Mouse (Mus musculus) forebrain, embryonic 16.5 days (tissue): ENCODE data around the gene Cpt2. TPM values are rescaled to one million over a fixed set of nuclear protein-coding genes. Genes with fewer than 3 reads are reported as not detected.

ENCODE experiments used
- ATAC-seq: fragments of 200-750 bp; cut with Nextera tagmentation; 2 replicates; pipeline ENCODE4 v1.8.0; 2017; ENCODE audit warnings: mild to moderate bottlenecking, moderate library complexity
- H3K27ac ChIP-seq: fragments of 300-500 bp; sonication (generic); 2 replicates; pipeline ENCODE4 v1.5.1; 2014; ENCODE audit warnings: low read length, control low read depth
- H3K27me3 ChIP-seq: fragments of 300-500 bp; sonication (generic); replicated peaks from 2 replicates; pipeline ENCODE4 v1.6.1; 2014; ENCODE audit warnings: low read length; ENCODE audit not compliant: control insufficient read depth, insufficient read depth
- H3K36me3 ChIP-seq: fragments of 300-500 bp; sonication (generic); 2 replicates; pipeline ENCODE4 v1.6.1; 2014; ENCODE audit not compliant: control insufficient read depth, insufficient read depth
- H3K4me1 ChIP-seq: fragments of 300-500 bp; sonication (generic); replicated peaks from 2 replicates; pipeline ENCODE4 v1.6.1; 2014; ENCODE audit warnings: low read length; ENCODE audit not compliant: control insufficient read depth, insufficient read depth
- H3K4me2 ChIP-seq: fragments of 300-500 bp; sonication (generic); 2 replicates; pipeline ENCODE4 v1.6.1; 2014; ENCODE audit warnings: mild to moderate bottlenecking, low read length, control low read depth
- H3K4me3 ChIP-seq: fragments of 300-500 bp; sonication (generic); replicated peaks from 2 replicates; pipeline ENCODE4 v1.5.1; 2014; ENCODE audit warnings: mild to moderate bottlenecking, low read length, control low read depth
- H3K9ac ChIP-seq: fragments of 300-500 bp; sonication (generic); replicated peaks from 2 replicates; pipeline ENCODE4 v1.6.1; 2014; ENCODE audit warnings: low read depth, low read length, control low read depth
- H3K9me3 ChIP-seq: fragments of 300-500 bp; sonication (generic); 2 replicates; pipeline ENCODE4 v1.6.1; 2016; ENCODE audit warnings: low read length; ENCODE audit not compliant: control insufficient read depth
- WGBS: fragments of 180-500 bp; shearing (Covaris S2); extraction: QIAGEN DNeasy Blood & Tissue Kit; methylation state at CpG from one replicate; pipeline ENCODE4 v1.1.7; 2014; 5-methylcytosine and 5-hydroxymethylcytosine counted together
- polyA plus RNA-seq: library from polyadenylated mRNA; unstranded; fragments of >200 nt; fragmentation: Nextera tagmentation; extraction: Ambion mirVana; gene quantifications from 2 replicates; pipeline ENCODE4 v1.2.1, GENCODE M21; 2015

The Cpt2 gene
- 10.4 and 16.3 TPM in 2 replicates for polyA plus RNA-seq

GRCm38 (mm10) chr4:107923145-107923802 lies at the start of gene Cpt2:
TSS of gene Cpt2 (minus strand) at chr4:107923610.
- no peaks in the 10 kb centered on the region for H3K9me3 ChIP-seq
- peak within 1 kb of the TSS; percentile 33; the same call in 1 of the 2 replicates for H3K27ac ChIP-seq
- H3K27me3 ChIP-seq: no peaks in the 10 kb centered on the region
- ATAC-seq: peak; percentile 94
- 1% methylated on average over 38 of the region's 38 CpGs for WGBS
- peaks cover 13% of the 10 kb centered on the region for H3K4me1 ChIP-seq
- no peaks in the 10 kb centered on the region for H3K36me3 ChIP-seq
- peak within 1 kb of the TSS; percentile 89 for H3K4me2 ChIP-seq
- H3K9ac ChIP-seq: peak within 1 kb of the TSS; percentile 80
- H3K4me3 ChIP-seq: peak within 1 kb of the TSS; percentile 67

- no peak for ATAC-seq
- Histone ChIP-seq H3K27me3 (no peaks in the 10 kb centered on the region), H3K4me3 (no peak overlapping the region), H3K4me1 (no peaks in the 10 kb centered on the region; the same call in 1 of the 2 replicates), H3K4me2 (no peak overlapping the region), H3K9me3 (no peaks in the 10 kb centered on the region), H3K27ac (no peak overlapping the region), H3K36me3 (no peaks in the 10 kb centered on the region), H3K9ac (no peak overlapping the region)
- 100% methylated on average over 1 of the region's 1 CpGs for WGBS
Observed at GRCm38 (mm10) chr4:107971162-107971561, 47.8 kb upstream of the Cpt2 start.

DNA sequence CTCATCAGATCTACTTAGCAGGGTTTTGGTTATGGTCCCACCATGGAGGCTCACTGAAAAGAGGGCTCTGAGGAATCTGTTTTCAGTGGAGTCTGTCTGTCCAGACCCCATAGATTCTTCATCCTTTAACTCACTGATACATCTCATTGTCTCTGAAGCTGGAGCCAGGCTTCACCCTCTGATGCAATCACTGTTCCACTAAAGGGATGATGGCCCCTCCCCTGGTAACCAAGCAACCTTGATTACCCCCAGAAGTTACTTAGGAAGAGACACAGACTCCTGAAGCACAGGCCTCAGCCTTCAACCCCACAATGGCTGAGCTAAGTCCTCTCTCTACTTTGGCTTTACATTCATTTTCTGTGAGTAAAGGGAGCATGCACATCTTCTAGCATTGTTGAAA lies 46.4 kb upstream of the Cpt2 start:
- H3K27me3 ChIP-seq: no peaks in the 10 kb centered on the region
- no peak for ATAC-seq
- H3K4me1 ChIP-seq: no peaks in the 10 kb centered on the region; the same call in 1 of the 2 replicates
- H3K36me3 ChIP-seq: no peaks in the 10 kb centered on the region
- H3K27ac ChIP-seq: no peak overlapping the region
- H3K9me3 ChIP-seq: no peaks in the 10 kb centered on the region
- H3K4me3 ChIP-seq: no peak overlapping the region
- no peak overlapping the region for H3K9ac ChIP-seq
- no peak overlapping the region for H3K4me2 ChIP-seq

DNA sequence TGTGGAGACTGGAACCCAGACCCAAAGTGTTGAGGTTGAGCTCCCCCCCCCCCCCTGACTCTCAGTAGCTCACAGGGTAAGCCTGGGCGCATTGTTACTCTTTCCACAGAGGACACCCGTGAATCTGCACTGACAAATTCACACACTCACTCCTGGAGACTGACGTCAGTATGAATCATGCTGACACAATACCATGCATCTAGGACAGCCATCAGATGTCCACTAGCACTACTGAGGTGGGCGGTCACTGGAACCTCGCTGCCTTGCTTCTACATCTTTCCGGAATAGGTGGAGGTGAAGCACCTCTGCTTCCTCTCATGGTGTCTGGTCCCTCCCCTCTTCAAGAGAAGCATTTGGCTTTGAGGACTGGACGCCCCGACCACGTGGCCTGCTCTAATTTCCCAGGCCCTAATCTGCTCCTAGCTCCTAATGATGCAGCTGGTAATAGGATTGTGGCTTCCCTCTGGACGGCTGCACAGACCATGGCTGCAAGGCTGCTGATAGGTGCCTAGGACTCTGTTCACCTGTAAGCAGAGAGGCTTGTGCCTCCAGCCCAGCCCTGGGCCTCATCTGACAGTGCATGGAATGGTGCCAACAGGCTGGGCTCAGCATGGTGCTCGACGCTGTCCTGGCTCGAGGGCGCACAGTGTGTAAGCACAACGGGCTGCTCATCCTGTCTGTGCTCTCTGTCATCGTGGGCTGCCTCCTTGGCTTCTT lies 44.7 kb upstream of the Cpt2 start, which contains the start of gene Slc1a7:
Slc1a7 (plus strand) TSS at position 367 of the 717 bp plus-strand sequence.
- H3K27ac ChIP-seq: no peak within 1 kb of the TSS
- no peak for ATAC-seq
- no peaks in the 10 kb centered on the region for H3K36me3 ChIP-seq
- no peak within 1 kb of the TSS for H3K4me3 ChIP-seq
- H3K9me3 ChIP-seq: no peaks in the 10 kb centered on the region
- H3K27me3 ChIP-seq: no peaks in the 10 kb centered on the region
- H3K9ac ChIP-seq: no peak within 1 kb of the TSS
- H3K4me1 ChIP-seq: no peaks in the 10 kb centered on the region
- 76% methylated on average over 16 of the region's 16 CpGs for WGBS
- H3K4me2 ChIP-seq: no peak within 1 kb of the TSS

DNA sequence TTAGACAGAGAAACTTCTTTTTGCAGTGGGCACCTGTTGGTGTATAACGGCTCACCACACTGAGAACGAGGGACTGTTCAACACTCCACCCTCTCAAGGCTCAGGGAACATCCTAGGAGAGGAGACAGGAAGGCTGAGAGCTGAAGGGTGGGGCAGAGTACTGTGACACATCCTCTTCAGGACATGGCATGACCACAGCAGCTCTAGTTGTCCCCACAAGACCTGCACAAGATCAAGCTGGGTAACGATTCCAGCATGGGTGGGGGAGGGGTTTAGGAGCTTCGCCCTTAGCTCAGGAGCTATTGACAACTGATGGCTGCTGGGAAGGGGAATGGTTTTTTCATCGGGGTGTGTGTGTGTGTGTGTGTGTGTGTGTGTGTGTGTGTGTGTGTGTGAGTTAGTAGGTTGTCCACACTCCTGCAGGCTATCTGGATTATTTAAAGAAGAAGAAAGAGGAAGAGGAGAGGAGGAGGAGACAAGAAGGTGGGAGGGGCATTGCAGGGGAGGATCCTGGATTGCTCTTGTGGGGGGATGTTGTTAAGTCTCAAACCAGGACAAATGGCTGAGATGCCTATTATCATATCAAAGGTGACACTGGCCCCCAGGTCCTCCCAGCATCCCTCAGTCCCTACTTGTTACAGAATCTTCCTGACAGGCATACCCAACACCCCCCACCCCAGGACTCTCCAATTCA lies 43.2 kb upstream of the Cpt2 start:
- Histone ChIP-seq H3K9ac (no peak overlapping the region), H3K27ac (no peak overlapping the region), H3K9me3 (no peaks in the 10 kb centered on the region), H3K4me3 (no peak overlapping the region), H3K4me2 (no peak overlapping the region), H3K36me3 (no peaks in the 10 kb centered on the region), H3K27me3 (no peaks in the 10 kb centered on the region), H3K4me1 (peaks cover 11% of the 10 kb centered on the region)
- 62% methylated on average over 5 of the region's 5 CpGs for WGBS
- no peak for ATAC-seq

- no peak overlapping the region for H3K27ac ChIP-seq
- peaks cover 15% of the 10 kb centered on the region for H3K4me1 ChIP-seq
- no peak for ATAC-seq
Observed at GRCm38 (mm10) chr4:107962792-107963191, 39.4 kb upstream of the Cpt2 start.

GRCm38 (mm10) chr4:107962044-107962732 lies 38.8 kb upstream of the Cpt2 start:
- Histone ChIP-seq H3K9ac (no peak overlapping the region), H3K4me3 (no peak overlapping the region), H3K36me3 (no peaks in the 10 kb centered on the region), H3K27ac (no peak overlapping the region), H3K4me1 (peaks cover 15% of the 10 kb centered on the region), H3K4me2 (no peak overlapping the region), H3K9me3 (no peaks in the 10 kb centered on the region), H3K27me3 (no peaks in the 10 kb centered on the region)
- 52% methylated on average over 11 of the region's 11 CpGs for WGBS
- ATAC-seq: peak; percentile 54

More at GRCm38 (mm10) chr4:107962792-107963191, 39.4 kb upstream of the Cpt2 start:
- no peak overlapping the region for H3K4me2 ChIP-seq
- WGBS: 57% methylated on average over 2 of the region's 2 CpGs
- no peaks in the 10 kb centered on the region for H3K36me3 ChIP-seq
- H3K4me3 ChIP-seq: no peak overlapping the region
- H3K27me3 ChIP-seq: no peaks in the 10 kb centered on the region
- no peaks in the 10 kb centered on the region for H3K9me3 ChIP-seq
- H3K9ac ChIP-seq: no peak overlapping the region

DNA sequence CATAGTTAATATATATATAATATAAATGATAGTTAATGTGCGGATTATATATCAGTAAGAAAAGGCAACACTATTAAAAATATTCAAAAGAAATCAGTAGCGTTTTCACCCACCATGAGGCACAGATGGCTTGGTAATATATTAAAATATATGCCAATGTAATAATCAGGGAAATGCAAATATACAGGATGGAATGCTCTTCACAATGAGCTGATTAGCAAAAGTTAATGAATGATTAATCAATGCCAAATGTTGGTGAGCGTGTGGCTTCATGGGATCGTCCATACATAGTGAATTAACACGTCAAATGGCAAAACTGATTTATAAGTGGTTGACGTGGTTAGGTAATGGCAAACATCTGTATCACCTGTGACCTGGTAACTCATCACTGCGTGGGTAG lies 35.1 kb upstream of the Cpt2 start:
- Histone ChIP-seq H3K4me1 (peaks cover 15% of the 10 kb centered on the region), H3K36me3 (no peaks in the 10 kb centered on the region), H3K9me3 (no peaks in the 10 kb centered on the region), H3K27ac (peak overlapping the region; percentile 69), H3K9ac (no peak overlapping the region), H3K27me3 (no peaks in the 10 kb centered on the region), H3K4me2 (no peak overlapping the region), H3K4me3 (no peak overlapping the region)
- ATAC-seq: peak; percentile 69; the same call in 1 of the 2 replicates
- WGBS: 47% methylated on average over 7 of the region's 7 CpGs

GRCm38 (mm10) chr4:107955691-107956090 lies 32.3 kb upstream of the Cpt2 start:
- Histone ChIP-seq H3K4me3 (no peak overlapping the region), H3K4me1 (0 out of 2 replicates have a peak, but pooled peaks cover 4% of the 10 kb centered on the region), H3K9me3 (no peaks in the 10 kb centered on the region), H3K9ac (no peak overlapping the region), H3K36me3 (no peaks in the 10 kb centered on the region), H3K27me3 (no peaks in the 10 kb centered on the region), H3K4me2 (no peak overlapping the region), H3K27ac (no peak overlapping the region)
- WGBS: 25% methylated on average over 5 of the region's 5 CpGs
- ATAC-seq: no peak
